Mouse (Mus musculus) T-helper 17 cell (primary cell): Measurements from ENCODE around the gene Arhgap30.

Source experiments
- in situ Hi-C, 2 experiments: fragments of 300-600 bp; cut with MboI, MseI; formaldehyde crosslinking; loops; 1 replicate in 1 of 2; 2 replicates in 1 of 2; pipeline ENCODE4 v1.15.1; 2025; ENCODE audit warnings: high pct_unique_total_duplicates in 2 of 2

Gene Arhgap30

DNA sequence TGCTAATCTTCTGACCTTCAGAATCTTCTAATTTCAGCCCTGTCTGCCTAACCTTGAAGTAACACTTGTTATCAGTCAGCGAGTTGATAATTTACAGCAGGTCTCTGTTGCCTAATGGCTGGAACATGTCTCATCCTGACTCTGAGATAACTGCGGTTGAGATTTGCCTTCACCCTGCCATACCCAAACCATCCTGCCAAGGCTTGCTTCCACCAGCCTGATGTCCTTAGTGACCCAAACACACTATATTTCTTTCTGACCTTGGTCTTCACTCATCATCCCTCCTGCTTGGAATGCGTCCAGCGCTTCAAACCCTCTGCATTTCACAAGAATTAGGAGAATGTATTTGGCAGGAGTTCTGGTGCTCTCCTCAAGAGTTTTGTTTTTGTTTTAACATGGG lies 36.4 kb downstream of the Arhgap30 start:
- in situ Hi-C loops: no loop called here

DNA sequence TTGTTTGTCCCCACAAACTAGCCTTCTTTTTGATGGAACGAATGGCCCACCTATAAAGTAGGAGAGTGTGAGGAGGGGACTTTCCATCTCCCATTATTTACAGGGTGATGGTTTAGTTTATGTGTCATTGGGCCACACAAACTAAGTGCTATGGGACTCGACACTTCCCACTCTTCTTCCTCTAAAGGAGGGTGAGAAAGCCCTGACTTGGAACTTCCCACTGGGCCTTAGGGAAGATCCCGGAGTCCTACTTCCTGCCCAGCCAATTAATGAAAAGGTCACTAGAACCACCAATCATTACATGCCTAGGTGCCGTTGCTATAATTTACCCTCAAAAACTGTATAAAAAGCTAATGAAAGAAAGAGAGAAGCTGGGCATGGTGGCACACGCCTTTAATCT lies 43.4 kb downstream of the Arhgap30 start:
- in situ Hi-C loops: no loop called here

DNA sequence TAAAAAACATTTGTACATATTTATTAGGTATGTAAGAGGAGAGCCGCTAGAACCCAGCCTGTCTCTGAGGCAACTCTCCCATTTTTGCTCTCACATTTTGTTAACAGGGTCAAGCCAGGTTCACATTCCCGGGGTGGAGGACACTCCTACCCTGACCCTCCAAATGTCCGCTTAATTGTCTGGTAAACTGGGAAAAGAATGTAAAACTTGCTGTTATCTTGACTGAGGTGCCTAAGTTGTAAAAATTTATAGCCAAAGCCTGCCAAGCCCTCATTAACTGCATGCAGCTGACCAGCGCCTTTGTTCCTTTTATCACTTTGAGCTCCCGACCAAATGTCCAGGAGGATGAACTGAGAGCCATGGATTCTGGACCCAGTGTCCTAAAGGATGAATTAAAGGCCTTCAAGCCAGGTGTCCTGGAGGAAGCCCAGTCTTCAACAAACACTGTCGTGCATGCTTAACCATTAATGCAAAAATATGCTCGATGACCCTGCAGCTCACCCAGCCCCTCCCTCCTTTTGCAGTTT lies 46.6 kb downstream of the Arhgap30 start:
- in situ Hi-C loops: no loop called here

DNA sequence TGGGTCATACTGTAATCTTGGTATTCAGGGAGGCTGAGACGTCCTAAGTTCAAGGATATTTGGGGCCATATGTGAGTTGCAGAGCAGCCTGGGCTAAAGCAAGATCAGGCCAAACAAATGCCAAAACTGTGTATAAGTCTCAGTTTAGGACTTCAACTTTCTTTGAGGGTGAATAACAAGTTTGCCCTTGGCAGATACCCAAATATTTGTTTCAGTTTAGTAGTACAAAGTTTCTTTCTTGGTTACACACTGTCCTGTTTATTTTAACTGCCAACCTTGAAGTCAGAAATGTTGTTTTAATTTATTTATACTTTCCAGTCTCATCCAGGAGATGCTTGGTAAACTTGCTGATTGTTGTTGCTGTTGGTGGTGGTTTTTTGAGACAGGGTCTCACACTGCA lies 47.2 kb downstream of the Arhgap30 start:
- in situ Hi-C loops: no loop called here

DNA sequence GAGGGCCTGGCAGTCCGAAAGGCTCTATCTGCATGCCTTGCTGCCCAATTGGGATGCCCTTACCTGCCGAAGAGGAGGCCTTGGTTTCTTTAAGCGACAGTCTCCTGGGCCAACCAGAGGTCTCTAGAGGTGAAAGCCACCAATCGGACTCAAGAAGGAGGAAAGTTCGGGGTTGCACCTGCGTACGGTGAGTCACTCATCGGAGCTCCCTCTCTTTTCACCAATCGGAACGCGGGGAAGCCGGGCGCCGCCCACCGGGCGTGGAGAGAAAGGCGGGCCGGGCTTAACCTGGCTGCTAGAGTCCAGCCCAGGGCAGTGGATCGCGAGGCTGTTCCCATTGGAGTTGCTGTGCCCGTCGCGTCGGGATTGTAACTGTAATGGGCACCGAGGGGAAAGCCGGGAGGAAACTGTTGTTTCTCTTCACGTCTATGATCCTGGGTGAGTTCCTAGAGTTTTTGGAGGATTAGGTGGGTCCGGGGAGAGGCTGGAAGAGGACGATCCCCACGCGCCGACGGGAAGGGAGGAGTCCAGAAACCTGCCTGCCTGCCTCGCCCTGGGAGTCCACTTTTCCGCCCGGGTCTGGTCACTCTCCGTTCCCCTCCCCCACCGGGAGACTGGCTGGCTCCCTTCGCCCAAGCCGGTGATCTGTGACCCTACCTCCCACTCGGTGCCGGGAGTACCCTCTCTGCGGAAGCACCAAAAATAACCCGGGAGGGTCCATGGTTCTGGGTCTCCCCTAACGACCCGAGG lies 48.7 kb downstream of the Arhgap30 start, which contains the start of gene F11r:
TSS of gene F11r (plus strand) at position 272 of the 750 bp plus-strand sequence.
- in situ Hi-C loops: no loop called here

GRCm38 (mm10) chr1:171438014-171438670 lies 49.4 kb downstream of the Arhgap30 start:
- in situ Hi-C loops: no loop called here

GRCm38 (mm10) chr1:171439072-171439471 lies 50.3 kb downstream of the Arhgap30 start:
- in situ Hi-C loops: no loop called here

DNA sequence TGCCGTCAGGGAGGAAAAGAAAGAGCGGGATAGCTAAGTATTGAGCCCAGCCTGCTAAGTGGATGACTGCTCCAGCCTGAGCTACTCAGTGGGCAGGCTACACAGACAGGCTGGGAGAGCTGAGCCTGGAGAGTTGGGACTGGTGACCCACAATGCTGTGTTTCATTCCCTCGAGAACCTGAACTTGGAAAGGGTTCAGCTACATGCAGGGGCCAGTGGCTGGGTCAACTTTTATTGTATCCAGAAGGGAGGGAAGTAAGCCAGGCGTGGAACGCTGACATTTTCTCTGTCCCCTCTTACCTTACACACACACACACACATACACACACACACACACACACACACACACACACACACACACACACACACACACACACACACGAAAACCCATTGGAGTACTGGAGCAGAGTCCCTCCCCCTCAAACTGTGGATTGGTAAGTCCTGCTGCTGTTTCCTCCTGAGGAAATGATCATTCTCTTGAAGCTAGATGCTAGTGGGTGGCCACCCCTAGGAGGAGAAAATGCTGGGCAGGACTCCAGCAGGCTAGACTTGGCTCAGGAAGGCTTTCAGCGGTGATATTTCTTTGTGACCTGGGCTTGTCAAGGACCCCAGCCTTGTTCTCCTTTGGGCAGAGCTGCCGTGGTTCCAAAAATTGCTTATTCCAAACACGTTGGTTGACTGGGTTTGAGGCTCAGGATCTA lies 51.4 kb downstream of the Arhgap30 start:
- in situ Hi-C loops: no loop called here

GRCm38 (mm10) chr1:171441466-171442412 lies 53.0 kb downstream of the Arhgap30 start:
- in situ Hi-C loops: no loop called here

DNA sequence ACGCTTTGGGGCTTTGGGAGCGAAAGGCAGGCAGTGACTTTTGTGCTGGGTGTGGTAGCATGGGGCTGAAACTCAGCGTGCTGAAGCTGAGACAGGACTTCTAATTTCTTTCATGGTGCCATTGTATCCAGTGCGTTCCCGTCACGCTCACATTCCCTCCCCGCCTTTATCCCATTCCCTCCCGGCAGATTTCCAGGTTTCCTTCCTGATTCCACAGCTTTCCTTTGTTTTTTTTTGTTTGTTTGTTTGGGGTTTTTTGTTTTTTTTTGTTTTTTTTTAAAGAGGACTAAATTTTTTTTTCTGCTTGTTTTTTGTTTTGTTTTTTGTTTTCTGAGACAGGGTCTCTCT lies 53.6 kb downstream of the Arhgap30 start:
- in situ Hi-C loops: no loop called here

DNA sequence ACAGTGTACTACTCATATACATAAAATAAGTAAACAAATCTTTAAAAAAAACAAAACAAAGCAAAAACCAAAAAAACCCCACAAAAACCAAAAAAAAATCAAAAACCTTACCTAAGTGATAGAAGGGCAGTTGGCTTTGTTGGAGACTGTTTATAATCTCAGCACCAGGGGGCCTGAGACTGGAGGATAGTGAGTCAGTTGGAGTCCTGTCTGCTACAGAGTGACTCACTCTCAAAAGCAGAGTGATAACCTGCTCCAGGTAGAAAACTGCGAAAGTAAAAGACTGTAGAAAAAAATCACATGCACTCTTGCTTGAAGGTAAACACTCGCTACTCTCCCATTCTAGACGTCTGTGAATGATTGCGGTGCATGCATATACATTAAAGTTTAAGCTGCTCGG lies 56.3 kb downstream of the Arhgap30 start:
- in situ Hi-C loops: no loop called here

- in situ Hi-C loops: no loop called here
Measured at GRCm38 (mm10) chr1:171446854-171447253, 58.1 kb downstream of the Arhgap30 start.

DNA sequence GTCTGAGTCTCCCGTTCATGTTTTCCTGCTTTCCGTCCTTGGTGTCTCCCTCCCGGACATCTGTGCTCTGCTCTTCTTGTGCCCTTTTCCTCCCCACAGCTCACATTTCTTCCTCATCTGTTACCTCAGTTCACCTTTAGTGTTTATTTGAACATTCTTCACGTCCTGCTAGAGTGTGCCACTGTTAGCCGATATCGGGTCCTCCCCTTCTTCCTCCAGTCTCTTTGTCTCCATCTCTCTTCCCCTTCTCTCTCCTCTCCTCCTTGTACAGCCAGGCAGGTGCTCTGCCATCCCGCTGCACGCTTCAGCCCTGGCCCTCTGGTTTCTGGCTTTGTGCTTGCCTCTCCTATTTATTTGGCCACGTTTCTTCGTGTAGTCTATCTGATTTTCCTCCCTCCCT lies 58.9 kb downstream of the Arhgap30 start:
- in situ Hi-C loops: no loop called here

DNA sequence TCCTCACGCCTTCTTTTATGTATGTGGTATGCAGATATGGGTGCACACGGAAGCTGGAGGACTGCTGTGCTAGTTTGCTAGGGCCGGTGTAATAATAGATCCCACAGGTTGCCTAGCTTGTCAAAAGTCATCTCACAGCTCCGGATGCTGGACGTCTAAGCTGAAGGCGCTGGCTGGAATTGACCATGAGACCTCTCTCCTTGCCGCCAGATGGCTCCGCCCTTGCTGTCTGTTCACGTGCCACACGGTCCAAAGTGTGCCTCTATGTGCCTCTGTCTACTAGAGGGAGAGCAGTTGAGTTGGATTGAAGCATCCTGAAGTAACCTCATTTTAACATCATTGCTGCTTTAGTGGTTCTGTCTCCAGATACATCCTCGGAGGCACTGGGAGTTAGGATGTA lies 61.3 kb downstream of the Arhgap30 start:
- in situ Hi-C loops: no loop called here

- in situ Hi-C loops: no loop called here
Measured at GRCm38 (mm10) chr1:171451001-171451400, 62.2 kb downstream of the Arhgap30 start.

DNA sequence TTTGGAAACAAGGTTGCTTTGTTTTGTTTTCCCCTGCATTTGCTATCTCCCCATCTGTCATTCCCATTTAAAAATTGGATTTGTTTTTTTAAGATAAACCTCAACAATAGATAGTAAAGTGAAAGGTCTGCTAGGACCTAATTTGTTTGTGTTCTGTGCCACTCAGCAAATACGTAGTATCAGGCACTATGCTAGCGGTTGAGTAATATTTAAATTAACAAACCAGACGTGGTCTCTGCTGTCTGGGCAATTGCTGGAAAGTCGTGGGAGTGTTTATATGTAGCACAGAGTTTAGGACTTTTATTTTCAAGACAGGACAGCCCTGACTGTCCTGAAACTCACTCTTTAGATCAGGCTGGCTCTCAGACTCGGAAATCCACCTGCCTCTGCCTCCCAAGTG lies 63.8 kb downstream of the Arhgap30 start:
- in situ Hi-C loops: no loop called here

GRCm38 (mm10) chr1:171452923-171453322 lies 64.2 kb downstream of the Arhgap30 start:
- in situ Hi-C loops: no loop called here

DNA sequence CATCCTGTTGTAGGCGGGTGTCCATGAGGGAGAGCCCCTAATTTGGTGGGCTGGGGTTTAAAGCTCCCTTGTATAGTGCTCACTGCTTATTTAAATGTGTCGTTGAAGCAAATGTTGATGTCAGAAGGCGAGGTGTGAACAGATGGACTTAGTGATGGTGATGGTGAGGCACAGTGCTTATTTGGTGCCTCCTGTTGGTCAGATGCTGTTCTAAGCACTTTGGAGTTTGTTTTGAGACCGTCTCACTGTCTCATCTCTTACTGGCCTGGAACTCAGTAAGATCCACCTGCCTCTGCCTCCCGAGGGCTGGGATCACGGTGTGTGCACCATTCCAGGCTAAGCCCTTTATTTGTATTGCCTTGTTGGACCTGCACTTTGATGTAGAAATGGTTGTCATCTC lies 66.2 kb downstream of the Arhgap30 start:
- in situ Hi-C loops: no loop called here

DNA sequence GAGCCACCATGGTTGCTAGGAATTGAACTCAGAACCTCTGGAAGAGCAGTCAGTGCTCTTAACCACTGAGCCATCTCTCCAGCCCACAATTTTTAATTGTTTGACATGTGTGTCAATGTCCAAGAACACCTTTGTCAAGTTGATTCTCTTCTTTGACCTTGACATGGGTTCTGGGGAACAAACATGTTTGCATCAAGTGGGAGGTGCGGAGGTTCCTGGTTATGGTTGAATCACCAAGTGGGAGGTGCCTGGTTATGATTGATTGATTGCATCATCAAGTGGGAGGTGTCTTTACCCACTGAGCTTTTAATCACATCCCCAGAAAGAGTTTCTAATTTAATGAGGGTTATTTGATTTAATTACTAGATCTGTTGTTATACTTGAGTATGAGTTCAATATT lies 68.8 kb downstream of the Arhgap30 start:
- in situ Hi-C loops: no loop called here

GRCm38 (mm10) chr1:171459791-171460190 lies 71.0 kb downstream of the Arhgap30 start:
- in situ Hi-C loops: loop anchor here (5.0 kb wide), 2 partner anchors 83 to 98 kb away; partner anchors contain the start of gene Cd244a (in 1 of the 2)
